Mouse (Mus musculus) liver, adult 2 months (tissue): ENCODE data around the gene Klf9.

ENCODE experiments used
- CTCF ChIP-seq: fragments of 200-500 bp; IDR thresholded peaks from 2 replicates; pipeline ENCODE4 v1.5.1; 2011; ENCODE audit warnings: low read depth, low read length, control low read depth
- POLR2A ChIP-seq: fragments of 200-500 bp; IDR thresholded peaks from 2 replicates; pipeline ENCODE4 v1.6.1; 2011; ENCODE audit warnings: low read length, control low read depth; ENCODE audit not compliant: insufficient read depth; ENCODE audit errors: extremely low read depth

GRCm38 (mm10) chr19:23171136-23171535 is 30.1 kb downstream of the Klf9 start:
- TF ChIP-seq CTCF (no peak), POLR2A (no peak)
